Mouse (Mus musculus) left cerebral cortex, postnatal 36 days (tissue): Measurements from ENCODE around the gene Ubl5. TPM values are rescaled to one million over a fixed set of nuclear protein-coding genes. Genes with fewer than 3 reads are reported as not detected.
A peak's percentile ranks its signal among the peaks of the same experiment; 100 is the strongest.

ENCODE experiments used
- DNase-seq, 2 experiments: peaks; one replicate each; pipeline ENCODE4 v3.0.0; 2021 to 2022; ENCODE audit warnings: low spot score in 2 of 2, mixed read lengths in 1 of 2
- intact Hi-C: fragments of 180-260 bp; cut with DNase I; formaldehyde crosslinking; loops from one replicate; pipeline ENCODE4 v1.15.1; 2025
- total RNA-seq, 2 experiments: library from RNA; stranded (reverse); gene quantifications; 2 replicates each; pipeline ENCODE4 v1.2.3; 2021

The Ubl5 gene
- total RNA-seq, 2 experiments from 2014 or later, result 289 to 334 TPM

DNA sequence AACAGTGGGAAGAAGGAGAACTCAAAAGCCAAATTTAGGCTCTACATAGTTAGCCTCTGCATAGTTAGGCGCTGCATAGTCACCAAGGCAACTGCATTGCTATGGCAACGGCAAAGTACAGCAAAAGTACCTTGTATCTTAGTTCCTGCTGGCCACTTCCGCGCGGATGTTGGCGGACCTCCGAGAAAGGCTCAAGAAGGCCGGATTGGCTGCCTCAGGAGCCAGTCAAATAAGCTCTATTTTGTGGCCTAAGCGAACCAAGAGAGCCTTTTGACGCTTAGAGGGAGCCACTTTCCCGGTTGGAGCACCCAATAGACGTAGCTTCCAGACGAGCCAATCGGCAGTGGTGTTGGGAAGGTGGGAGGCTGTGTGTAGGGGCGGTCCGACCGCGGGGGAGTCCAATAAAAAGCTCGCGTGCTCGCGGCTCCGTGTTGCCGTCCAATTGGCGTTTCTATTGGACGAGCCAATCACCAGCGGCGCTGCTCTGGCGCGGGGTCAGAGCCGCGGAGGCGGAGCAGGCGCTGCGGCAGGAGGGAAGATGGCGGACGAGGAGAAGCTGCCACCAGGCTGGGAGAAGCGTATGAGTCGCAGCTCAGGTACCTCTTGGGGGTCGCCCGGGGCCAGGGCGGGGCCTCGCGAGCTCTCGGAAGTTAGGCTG is 9.1 kb downstream of the Ubl5 start, which contains the start of gene Pin1:
Gene Pin1, plus strand, starts transcription at position 494 of the 658 bp plus-strand sequence.
- intact Hi-C loops, result no loop called here

DNA sequence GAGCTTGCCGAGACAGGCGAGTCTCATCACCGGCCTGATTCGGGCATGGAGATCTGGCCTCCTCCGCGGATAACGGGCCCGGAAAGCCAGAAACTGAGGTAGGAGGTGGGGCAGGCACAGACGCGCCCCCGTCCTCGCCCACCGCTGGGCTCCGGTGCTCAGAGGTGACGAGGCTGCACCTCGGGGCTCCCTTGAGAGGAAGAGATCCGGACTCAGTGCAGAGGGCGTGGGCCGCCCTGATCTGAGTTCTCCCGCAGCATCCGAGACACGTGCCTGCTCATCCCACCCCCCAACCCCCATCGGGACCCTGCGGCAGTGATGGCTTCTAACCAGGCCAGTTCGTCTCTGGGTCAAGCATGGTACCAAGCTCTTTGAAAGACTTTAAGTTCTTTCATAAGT is 9.6 kb downstream of the Ubl5 start:
- no peak for DNase-seq
- intact Hi-C loops, result no loop called here

More for the DNA sequence above, 9.1 kb downstream of the Ubl5 start, which contains the start of gene Pin1:
- DNase-seq, result peak; percentile 99

DNA sequence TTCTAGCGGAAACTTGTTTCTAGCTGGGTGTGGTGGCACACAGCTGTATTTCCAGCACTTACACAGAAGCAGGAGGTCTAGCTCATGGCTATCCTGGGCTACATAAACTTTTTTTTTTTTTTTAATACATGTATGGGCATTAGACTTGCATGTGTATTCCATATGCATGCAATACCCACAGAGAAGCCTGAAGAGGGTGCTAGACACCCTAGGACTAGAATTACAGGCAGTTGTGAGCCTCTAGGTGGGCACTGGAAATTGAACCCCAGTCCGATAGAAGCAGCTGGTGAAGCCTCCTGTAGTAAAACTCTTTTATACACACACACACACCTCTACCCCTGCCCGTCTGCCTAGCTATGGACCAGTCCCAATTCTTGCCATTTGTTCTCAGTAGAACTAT is 11.2 kb downstream of the Ubl5 start:
- intact Hi-C loops, result no loop called here
- no peak for DNase-seq

DNA sequence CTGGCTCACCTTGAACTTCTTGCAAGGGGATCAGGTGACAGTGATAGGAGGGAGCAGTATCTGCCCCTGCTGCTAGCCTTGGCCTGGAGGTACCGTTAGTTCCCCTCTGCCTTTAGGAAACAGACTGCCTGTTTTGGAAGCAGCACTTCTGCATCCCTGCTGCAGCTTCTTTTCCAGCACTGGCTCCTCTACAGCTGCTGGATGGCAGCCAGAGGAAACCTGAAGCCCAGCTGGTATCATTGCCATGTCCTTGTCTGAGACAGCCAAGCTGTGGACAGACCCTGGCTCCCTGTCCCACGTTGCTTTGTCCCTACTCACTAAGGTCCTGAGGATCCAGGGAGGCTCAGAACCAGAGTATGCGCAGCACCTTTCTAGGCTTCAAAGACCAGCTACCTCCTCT is 14.9 kb downstream of the Ubl5 start:
- peak in 1 of 2 experiments; percentile 19 for DNase-seq
- intact Hi-C loops, result no loop called here

DNA sequence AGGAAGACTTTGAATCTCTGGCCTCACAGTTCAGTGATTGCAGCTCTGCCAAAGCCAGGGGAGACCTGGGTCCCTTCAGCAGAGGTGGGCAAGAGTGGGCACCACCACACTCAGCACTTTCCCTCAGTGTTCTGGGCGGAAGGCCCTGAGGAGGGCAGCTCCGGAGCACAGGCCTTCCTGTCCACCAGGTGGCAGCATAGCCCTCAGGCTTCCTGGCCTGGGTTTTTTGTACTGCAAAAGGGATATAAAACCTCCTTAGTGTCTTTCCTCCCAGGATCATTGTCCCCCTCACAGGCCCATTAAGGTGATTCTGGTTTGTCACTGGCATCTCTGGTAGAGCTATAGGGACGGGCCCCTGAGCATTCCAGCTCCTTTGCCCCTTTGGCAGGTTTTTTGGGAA is 19.6 kb downstream of the Ubl5 start:
- intact Hi-C loops, result loop anchor here (1.0 to 5.0 kb wide), 2 partner anchors 65 to 170 kb away; no protein-coding TSS in a partner anchor
- peak; percentile 78 to 81 for DNase-seq

GRCm38 (mm10) chr9:20662874-20663273 is 20.2 kb downstream of the Ubl5 start:
- peak in 1 of 2 experiments; percentile 30 for DNase-seq
- intact Hi-C loops, result loop anchor here (1.0 to 5.0 kb wide), 2 partner anchors 64 to 169 kb away; no protein-coding TSS in a partner anchor

GRCm38 (mm10) chr9:20663956-20664355 is 21.3 kb downstream of the Ubl5 start:
- intact Hi-C loops, result loop anchor here (5.0 kb wide), 1 partner anchor 168 kb away; no protein-coding TSS in a partner anchor
- peak; percentile 77 to 79 for DNase-seq

DNA sequence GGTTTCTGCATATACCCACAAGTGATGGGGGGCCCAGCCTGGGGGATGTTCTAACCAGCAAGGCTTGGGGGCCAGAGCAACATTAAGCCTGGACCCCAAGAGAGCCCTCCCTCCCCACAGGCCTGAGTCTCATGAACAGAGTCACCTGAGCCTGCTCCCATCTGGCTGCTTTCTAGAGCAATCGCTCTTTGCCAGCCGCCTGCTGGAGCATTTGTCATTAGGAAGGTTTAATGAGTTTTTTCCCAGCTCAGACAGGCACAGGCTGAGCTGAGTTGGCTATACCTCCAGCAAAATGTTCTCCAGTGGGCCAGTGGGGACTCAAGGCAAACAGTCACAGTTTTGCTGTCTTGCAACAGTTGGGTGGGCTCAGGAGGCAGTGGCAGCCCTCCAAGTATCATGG is 21.7 kb downstream of the Ubl5 start:
- intact Hi-C loops, result loop anchor here (5.0 kb wide), 1 partner anchor 168 kb away; no protein-coding TSS in a partner anchor

DNA sequence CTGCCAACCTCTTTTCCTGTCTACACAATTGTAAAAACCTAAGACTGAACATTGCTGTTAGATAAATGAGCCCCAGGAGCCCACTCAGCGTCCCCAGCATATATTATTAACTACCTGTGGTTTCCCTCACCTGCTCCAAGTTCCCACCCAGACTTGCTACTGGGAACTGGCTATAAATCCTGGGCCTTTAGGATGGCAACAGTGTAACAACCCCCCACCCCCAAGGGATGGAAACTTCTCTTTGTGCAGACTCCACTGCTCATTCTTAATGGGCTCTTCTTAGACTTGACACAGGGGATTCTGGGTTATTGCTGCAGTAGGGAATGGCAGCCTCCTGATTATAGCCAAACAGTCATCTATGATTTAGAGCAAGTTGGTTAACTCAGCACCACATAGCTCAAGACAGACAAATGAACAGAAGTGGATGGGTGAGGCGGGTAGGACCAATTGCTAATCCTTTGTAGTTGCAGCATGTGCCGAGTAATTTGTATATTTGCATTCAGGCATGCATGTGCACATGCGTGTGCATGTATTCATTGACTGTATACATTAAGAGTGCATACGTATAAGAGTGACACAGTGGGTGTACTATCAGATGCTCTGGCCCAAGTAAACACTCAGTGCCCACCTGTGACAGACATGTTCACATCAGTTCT is 22.4 kb downstream of the Ubl5 start:
- intact Hi-C loops, result loop anchor here (5.0 kb wide), 1 partner anchor 167 kb away; no protein-coding TSS in a partner anchor
- DNase-seq, result no peak

More for the DNA sequence above, 21.7 kb downstream of the Ubl5 start:
- DNase-seq, result peak; percentile 49 to 57

- DNase-seq, result no peak
- intact Hi-C loops, result no loop called here
Observed at GRCm38 (mm10) chr9:20665925-20666324, 23.2 kb downstream of the Ubl5 start.

DNA sequence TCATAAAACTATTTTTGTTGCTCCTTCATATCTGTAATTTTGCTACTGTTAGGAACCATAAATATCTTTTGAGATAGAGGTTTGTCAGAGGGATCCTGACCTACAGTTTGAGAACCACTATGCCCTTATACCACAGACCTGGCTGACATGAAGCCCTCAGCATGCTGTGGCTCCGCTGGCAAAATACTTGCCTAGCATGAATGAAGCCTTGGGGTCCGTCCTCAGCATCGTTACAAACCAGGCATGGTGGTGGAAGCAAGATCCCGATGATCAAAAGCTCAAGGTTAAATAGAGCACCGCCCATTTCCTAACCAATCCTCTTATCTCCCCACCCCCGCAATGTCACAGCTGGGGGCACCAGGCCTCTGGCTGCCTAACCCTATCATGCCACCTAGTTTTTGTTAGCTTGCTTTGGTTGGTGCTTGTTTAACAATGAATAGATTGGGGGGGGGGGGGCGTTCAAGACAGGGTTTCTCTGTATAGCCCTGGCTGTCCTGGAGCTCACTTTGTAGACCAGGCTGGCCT is 23.9 kb downstream of the Ubl5 start:
- DNase-seq, result no peak
- intact Hi-C loops, result no loop called here

GRCm38 (mm10) chr9:20668065-20668464 is 25.4 kb downstream of the Ubl5 start:
- intact Hi-C loops, result no loop called here
- DNase-seq, result no peak

GRCm38 (mm10) chr9:20672047-20672446 is 29.4 kb downstream of the Ubl5 start:
- no peak for DNase-seq
- intact Hi-C loops, result no loop called here

- intact Hi-C loops, result no loop called here
- no peak for DNase-seq
Observed at GRCm38 (mm10) chr9:20677892-20678291, 35.2 kb downstream of the Ubl5 start.

- intact Hi-C loops, result no loop called here
- DNase-seq, result no peak
Observed at GRCm38 (mm10) chr9:20680378-20680958, 37.8 kb downstream of the Ubl5 start.

- no peak for DNase-seq
- intact Hi-C loops, result no loop called here
Observed at GRCm38 (mm10) chr9:20681546-20682388, 39.1 kb downstream of the Ubl5 start.

DNA sequence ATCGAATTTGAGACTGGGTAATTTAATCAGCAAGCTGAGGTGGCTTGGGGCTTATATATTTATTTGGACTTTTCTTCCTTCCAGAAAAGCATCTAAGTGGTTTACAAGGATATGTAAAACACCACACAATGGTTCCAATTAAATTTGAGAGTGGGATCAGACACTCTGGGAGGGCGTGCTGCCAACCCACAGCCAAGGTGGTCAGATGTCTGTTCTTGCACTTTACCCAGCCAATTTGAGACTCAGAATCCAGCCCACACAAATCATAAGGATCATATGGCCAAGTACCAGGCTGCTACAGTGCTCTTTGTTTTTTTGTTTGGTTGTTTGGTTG is 39.7 kb downstream of the Ubl5 start:
- peak in 1 of 2 experiments; percentile 60 for DNase-seq
- intact Hi-C loops, result no loop called here

DNA sequence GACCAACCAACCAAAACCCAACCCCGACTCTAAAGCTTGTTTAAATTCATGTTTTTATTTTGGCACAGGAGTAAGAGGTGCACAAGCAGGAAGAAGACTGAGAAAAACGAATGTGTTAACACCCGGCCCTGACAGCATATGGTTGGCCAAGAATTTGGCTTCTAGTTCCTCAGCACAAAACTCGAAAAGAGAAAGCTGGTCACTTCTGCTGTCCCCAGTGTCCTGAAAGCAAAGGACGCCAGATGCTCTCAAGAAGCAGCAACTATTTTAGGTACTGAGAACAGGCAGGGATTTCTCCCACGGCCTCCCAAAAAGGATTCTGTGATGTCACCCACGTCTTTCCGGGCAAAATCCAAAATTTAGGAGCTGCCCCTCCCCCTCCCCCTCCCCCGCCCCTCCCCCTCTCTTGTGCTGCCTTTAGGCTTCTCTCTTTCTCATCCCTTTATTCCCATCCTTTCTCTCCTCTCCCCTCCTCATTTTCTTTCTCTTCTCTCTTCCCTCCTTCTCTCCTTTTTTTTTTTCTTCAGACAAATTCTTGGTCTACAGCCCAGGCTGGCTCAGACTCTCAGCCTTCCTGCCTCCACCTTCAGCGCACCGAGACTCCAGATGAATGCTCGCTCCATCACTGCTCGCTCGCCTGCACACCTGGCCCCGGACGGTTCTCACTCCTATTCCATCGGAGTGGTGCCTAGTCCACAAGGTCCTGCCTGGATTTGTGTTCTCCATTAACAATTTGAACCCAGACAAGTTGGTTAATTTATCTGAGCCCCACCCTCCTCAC is 42.6 kb downstream of the Ubl5 start:
- intact Hi-C loops, result loop anchor here (5.0 kb wide), 1 partner anchor 42 kb away; no protein-coding TSS in a partner anchor
- peak; percentile 74 to 76 for DNase-seq

DNA sequence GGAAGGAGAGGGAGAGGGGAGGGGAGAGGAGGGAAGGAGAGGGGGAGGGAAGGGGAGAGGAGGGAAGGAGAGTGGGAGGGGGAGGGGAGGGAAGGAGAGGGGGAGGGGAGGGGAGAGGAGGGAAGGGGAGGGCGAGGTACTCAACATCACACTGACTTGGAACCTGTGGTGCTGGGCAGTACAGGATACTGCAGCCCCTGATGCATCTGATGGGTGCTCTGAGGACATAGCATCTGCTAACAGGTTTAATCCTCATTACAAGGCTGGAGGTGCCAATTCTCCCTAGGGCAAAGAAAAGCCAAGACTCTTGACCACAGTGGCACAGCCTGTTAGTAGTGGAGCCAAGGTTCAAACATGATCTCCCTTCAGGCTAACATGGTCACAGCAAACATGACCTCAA is 46.7 kb downstream of the Ubl5 start:
- intact Hi-C loops, result loop anchor here (5.0 kb wide), 1 partner anchor 38 kb away; no protein-coding TSS in a partner anchor
- no peak for DNase-seq
